Mouse (Mus musculus) erythroblast, adult 5-6 weeks (primary cell): ENCODE data around the gene Sema5a. TPM values are rescaled to one million over a fixed set of nuclear protein-coding genes. Genes with fewer than 3 reads are reported as not detected.

Experiments
- ATAC-seq: replicated peaks from 2 replicates; pipeline ENCODE4 v1.8.0; 2016; ENCODE audit warnings: moderate number of reproducible peaks, mild to moderate bottlenecking, moderate TSS enrichment, inconsistent platforms; ENCODE audit not compliant: poor library complexity, low FRiP score, severe bottlenecking
- total RNA-seq, 2 experiments: library from RNA; stranded (forward) in 1 of 2; stranded (reverse) in 1 of 2; fragments of 150-400 nt in 1 of 2; fragments of 200-764, 138-1000 nt in 1 of 2; gene quantifications; 2 replicates each; pipeline versions ENCODE4 v1.2.3 to v1.2.4; 2015 to 2017; ENCODE audit warnings: low replicate concordance in 2 of 2

The Sema5a gene
- total RNA-seq, 2 experiments from 2014 or later, result not detected

- no peak for ATAC-seq
These were observed 263.7 kb downstream of the Sema5a start for GRCm38 (mm10) chr15:32508282-32508681.

GRCm38 (mm10) chr15:32514877-32515276, 270.3 kb downstream of the Sema5a start:
- ATAC-seq, result no peak

GRCm38 (mm10) chr15:32517954-32518353, 273.3 kb downstream of the Sema5a start:
- ATAC-seq, result no peak

GRCm38 (mm10) chr15:32532539-32532938, 287.9 kb downstream of the Sema5a start:
- ATAC-seq, result no peak

GRCm38 (mm10) chr15:32533541-32534080, 289.0 kb downstream of the Sema5a start:
- no peak for ATAC-seq

- no peak for ATAC-seq
These were observed 292.3 kb downstream of the Sema5a start for GRCm38 (mm10) chr15:32536755-32537503.

- ATAC-seq, result no peak
These were observed 292.8 kb downstream of the Sema5a start for GRCm38 (mm10) chr15:32537504-32537792.

GRCm38 (mm10) chr15:32538092-32538491, 293.5 kb downstream of the Sema5a start:
- no peak for ATAC-seq

- ATAC-seq, result no peak
These were observed 298.1 kb downstream of the Sema5a start for GRCm38 (mm10) chr15:32542746-32543145.

- ATAC-seq, result no peak
These were observed 298.6 kb downstream of the Sema5a start for GRCm38 (mm10) chr15:32543181-32543580.

- no peak for ATAC-seq
These were observed 300.8 kb downstream of the Sema5a start for GRCm38 (mm10) chr15:32545455-32545854.

GRCm38 (mm10) chr15:32546746-32547145, 302.1 kb downstream of the Sema5a start:
- no peak for ATAC-seq

- no peak for ATAC-seq
These were observed 314.3 kb downstream of the Sema5a start for GRCm38 (mm10) chr15:32558925-32559324.

GRCm38 (mm10) chr15:32562600-32562999, 318.0 kb downstream of the Sema5a start:
- no peak for ATAC-seq

- ATAC-seq, result no peak
These were observed 323.7 kb downstream of the Sema5a start for GRCm38 (mm10) chr15:32568181-32568857.

GRCm38 (mm10) chr15:32568858-32569387, 324.3 kb downstream of the Sema5a start:
- ATAC-seq, result no peak

- no peak for ATAC-seq
These were observed 329.7 kb downstream of the Sema5a start for GRCm38 (mm10) chr15:32574327-32574726.

GRCm38 (mm10) chr15:32575212-32575611, 330.6 kb downstream of the Sema5a start:
- ATAC-seq, result no peak

GRCm38 (mm10) chr15:32579351-32579750, 334.7 kb downstream of the Sema5a start:
- ATAC-seq, result no peak

- no peak for ATAC-seq
These were observed 346.0 kb downstream of the Sema5a start for GRCm38 (mm10) chr15:32590641-32591040.

- ATAC-seq, result no peak
These were observed 349.1 kb downstream of the Sema5a start for GRCm38 (mm10) chr15:32593746-32594145.
